Mouse (Mus musculus): Measurements from ENCODE around the gene Ptprd. TPM values are rescaled to one million over a fixed set of nuclear protein-coding genes. Genes with fewer than 3 reads are reported as not detected.

The Ptprd gene
- polyA plus RNA-seq, 1 experiment: 7.4 TPM

DNA sequence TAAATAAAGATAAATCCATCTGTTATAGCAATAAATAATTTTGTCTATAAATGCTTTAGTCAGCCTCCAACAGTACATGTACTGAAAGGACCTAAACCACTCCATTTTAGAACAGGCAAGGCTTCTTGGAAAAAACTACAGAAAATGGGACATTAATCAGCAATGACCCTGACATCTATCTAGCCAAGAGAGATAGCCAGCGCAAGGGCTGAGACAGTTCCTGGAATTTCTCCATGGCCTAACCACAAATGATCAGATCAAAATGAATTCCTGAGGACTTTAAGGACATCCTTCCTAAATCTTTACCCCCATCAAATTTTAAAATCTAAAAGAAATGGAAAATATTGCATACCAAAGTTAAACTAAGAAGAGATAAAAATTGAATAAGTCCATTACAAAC lies 1340.8 kb downstream of the Ptprd start:
- H3K27ac ChIP-seq (ENCODE audit: control insufficient read depth, insufficient read depth, low read depth, low read length, poor library complexity): no peak overlapping the region
- no peaks in the 10 kb centered on the region for H3K4me1 ChIP-seq (ENCODE audit: control insufficient read depth, insufficient read depth, low read length)
- TF ChIP-seq POLR2A (IDR thresholded peaks at IDR 0.05; ENCODE audit: borderline replicate concordance, control insufficient read depth, low read depth, low read length): no peak
- no peak for TF ChIP-seq CTCF (IDR thresholded peaks at IDR 0.05; ENCODE audit: control insufficient read depth, insufficient read depth, low read length)
- no peak overlapping the region for H3K4me3 ChIP-seq (replicated peaks; ENCODE audit: control insufficient read depth, low read depth, low read length)
- 83% methylated on average over 1 of the region's 1 CpGs for WGBS

DNA sequence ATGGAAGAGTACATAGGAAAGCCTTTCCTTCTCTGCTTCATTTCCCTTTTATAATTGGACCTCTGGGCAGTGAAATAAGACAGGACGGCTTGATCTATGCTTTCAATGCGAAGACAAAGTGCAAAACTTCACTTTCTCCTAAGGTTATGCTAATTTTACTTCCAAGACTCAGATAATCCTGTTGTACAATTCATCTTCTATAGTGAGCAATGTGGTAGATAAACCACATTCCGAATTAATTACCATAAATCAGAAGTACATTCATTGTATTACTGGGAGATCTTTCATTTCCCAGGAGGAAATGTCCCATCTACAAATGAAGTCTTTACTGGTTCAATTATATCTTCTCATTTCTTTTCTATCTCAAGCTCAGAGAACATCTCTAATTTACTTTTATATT lies 1346.2 kb downstream of the Ptprd start:
- WGBS: 71% methylated on average over 3 of the region's 3 CpGs
- no peak overlapping the region for H3K4me3 ChIP-seq (replicated peaks; ENCODE audit: control insufficient read depth, low read depth, low read length)
- H3K4me1 ChIP-seq (ENCODE audit: control insufficient read depth, insufficient read depth, low read length): no peaks in the 10 kb centered on the region
- H3K27ac ChIP-seq (ENCODE audit: control insufficient read depth, insufficient read depth, low read depth, low read length, poor library complexity): no peak overlapping the region
- TF ChIP-seq CTCF (IDR thresholded peaks at IDR 0.05; ENCODE audit: control insufficient read depth, insufficient read depth, low read length): no peak
- no peak for TF ChIP-seq POLR2A (IDR thresholded peaks at IDR 0.05; ENCODE audit: borderline replicate concordance, control insufficient read depth, low read depth, low read length)

DNA sequence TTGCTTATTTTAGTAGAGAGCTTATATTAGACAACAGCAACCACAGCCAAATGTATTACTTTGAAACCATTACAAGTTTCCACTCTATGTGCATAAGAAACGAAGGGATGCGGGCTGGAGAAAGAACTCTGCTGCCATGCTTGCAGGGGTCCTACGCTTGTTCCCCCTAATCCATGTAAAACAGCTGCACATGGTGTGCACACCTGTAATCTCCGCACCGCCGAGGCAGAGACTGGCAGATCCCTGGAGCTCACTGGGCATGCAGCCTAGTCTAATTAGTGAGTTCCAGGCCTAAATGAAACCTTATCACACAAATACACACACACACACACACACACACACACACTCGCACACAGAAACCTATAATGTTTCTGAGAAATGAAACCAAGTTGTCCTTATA lies 1365.5 kb downstream of the Ptprd start:
- 74% methylated on average over 7 of the region's 7 CpGs for WGBS
- H3K4me1 ChIP-seq (ENCODE audit: control insufficient read depth, insufficient read depth, low read length): no peaks in the 10 kb centered on the region
- TF ChIP-seq CTCF (IDR thresholded peaks at IDR 0.05; ENCODE audit: control insufficient read depth, insufficient read depth, low read length): no peak
- no peak for TF ChIP-seq POLR2A (IDR thresholded peaks at IDR 0.05; ENCODE audit: borderline replicate concordance, control insufficient read depth, low read depth, low read length)
- no peak overlapping the region for H3K4me3 ChIP-seq (replicated peaks; ENCODE audit: control insufficient read depth, low read depth, low read length)
- no peak overlapping the region for H3K27ac ChIP-seq (ENCODE audit: control insufficient read depth, insufficient read depth, low read depth, low read length, poor library complexity)

DNA sequence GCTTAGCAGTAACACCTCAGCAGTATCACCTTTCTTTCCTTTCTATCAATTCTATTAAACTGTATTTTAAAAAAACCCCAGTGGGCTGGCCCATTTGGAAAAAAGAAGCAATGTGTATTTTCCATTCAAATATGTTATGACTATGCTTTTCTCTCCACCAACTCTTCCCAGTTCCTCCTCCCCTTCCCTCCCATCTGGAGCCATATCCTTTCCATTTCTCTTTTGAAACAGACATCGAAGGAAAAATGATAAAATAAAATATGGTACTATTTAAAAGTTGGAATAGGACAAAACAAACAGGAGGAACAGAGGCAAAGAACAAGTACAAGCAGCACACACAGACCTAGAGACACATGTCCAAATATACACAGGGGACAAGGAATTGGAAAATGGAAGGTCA lies 1372.7 kb downstream of the Ptprd start:
- Histone ChIP-seq H3K4me1 (ENCODE audit: control insufficient read depth, insufficient read depth, low read length) (no peaks in the 10 kb centered on the region), H3K27ac (ENCODE audit: control insufficient read depth, insufficient read depth, low read depth, low read length, poor library complexity) (no peak overlapping the region), H3K4me3 (replicated peaks; ENCODE audit: control insufficient read depth, low read depth, low read length) (no peak overlapping the region)
- 62% methylated on average over 1 of the region's 1 CpGs for WGBS
- no peak for TF ChIP-seq POLR2A (IDR thresholded peaks at IDR 0.05; ENCODE audit: borderline replicate concordance, control insufficient read depth, low read depth, low read length)
- TF ChIP-seq CTCF (IDR thresholded peaks at IDR 0.05; ENCODE audit: control insufficient read depth, insufficient read depth, low read length): no peak

DNA sequence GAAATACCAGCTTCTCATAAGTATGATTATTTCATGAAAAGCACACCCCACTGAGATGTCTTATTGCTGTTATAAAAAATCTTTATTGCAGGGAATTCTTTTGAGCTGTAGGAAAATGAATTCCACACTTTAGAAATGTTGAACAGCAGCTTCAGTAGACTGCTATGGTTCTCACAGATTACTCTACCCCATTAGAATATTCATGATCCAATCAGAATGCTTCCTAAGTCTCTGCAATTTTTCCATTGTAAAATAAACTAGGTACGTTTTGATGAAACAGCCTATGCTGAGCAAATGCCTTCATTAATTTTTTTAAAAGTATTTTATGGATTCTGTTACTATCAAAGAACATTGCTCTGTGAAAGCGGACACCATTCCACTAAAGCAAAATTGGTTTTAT lies 1399.6 kb downstream of the Ptprd start:
- no peak overlapping the region for H3K4me3 ChIP-seq (replicated peaks; ENCODE audit: control insufficient read depth, low read depth, low read length)
- WGBS: 68% methylated on average over 2 of the region's 2 CpGs
- H3K4me1 ChIP-seq (ENCODE audit: control insufficient read depth, insufficient read depth, low read length): no peaks in the 10 kb centered on the region
- no peak overlapping the region for H3K27ac ChIP-seq (ENCODE audit: control insufficient read depth, insufficient read depth, low read depth, low read length, poor library complexity)
- no peak for TF ChIP-seq POLR2A (IDR thresholded peaks at IDR 0.05; ENCODE audit: borderline replicate concordance, control insufficient read depth, low read depth, low read length)
- TF ChIP-seq CTCF (IDR thresholded peaks at IDR 0.05; ENCODE audit: control insufficient read depth, insufficient read depth, low read length): no peak

DNA sequence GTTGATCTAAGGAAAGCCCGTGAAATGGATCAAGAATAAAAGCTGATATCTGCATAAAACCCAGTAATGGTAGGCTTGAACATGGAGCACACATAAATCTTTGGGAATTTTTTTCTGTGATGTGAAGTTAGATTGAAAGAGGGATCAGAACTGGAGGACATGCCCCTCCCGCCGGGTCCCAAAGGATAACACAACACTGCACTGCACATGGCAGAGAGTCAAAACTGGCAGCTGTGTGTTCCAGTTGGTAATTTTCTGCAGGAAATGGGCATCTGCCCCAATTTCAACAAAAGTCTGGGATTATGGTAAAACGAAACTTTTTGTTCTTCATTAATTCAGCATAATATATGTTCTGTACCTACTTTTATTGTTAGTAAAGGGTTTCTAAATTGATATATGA lies 1409.1 kb downstream of the Ptprd start:
- no peaks in the 10 kb centered on the region for H3K4me1 ChIP-seq (ENCODE audit: control insufficient read depth, insufficient read depth, low read length)
- H3K27ac ChIP-seq (ENCODE audit: control insufficient read depth, insufficient read depth, low read depth, low read length, poor library complexity): no peak overlapping the region
- WGBS: 79% methylated on average over 4 of the region's 4 CpGs
- H3K4me3 ChIP-seq (replicated peaks; ENCODE audit: control insufficient read depth, low read depth, low read length): no peak overlapping the region
- TF ChIP-seq POLR2A (IDR thresholded peaks at IDR 0.05; ENCODE audit: borderline replicate concordance, control insufficient read depth, low read depth, low read length): no peak
- no peak for TF ChIP-seq CTCF (IDR thresholded peaks at IDR 0.05; ENCODE audit: control insufficient read depth, insufficient read depth, low read length)

DNA sequence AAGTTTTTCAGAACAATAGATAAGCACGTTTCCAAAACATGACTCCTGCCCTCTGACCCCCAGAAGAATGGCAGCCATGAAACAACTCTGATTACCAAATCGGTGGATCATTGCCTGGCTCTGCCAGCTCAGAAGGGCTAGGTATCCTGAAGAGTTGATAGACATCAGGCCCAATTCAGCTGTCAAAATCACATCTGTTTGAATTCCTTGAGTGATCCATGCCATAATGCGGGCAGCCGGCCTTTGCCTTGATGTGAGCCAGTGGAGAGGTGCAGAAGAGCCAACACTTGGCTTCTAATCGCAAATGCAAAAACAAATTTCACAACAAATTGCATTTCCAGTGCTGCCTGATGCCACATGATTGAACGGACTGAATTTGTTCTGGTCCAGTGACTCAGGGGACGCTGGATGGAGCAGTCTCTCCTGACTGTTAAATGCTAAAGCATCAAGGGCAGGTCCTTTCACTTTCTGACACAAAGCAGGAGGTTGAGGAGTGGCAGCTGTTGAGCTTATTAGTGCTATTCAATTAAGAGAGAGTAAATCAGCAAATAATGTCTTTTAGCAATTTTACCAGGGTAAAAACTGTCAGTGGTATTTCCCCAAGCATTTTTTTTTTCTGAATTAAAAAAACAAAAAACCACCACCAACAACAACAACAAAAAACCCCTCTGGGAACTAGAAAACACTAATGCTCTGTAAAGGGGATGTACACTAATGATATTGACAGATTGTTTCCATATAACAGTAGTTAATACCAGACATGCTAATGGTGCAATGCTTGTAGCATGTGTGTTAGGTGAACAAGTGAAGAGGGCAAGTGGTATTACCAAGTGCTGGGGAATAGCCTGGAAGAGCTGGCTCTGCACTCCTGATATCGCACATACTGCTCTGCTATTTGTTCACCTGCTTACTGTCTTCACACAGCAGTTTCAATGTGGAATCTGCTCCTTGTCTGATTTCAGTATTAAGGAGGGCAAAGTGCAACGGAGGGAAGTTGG lies 1413.5 kb downstream of the Ptprd start:
- Histone ChIP-seq H3K27ac (ENCODE audit: control insufficient read depth, insufficient read depth, low read depth, low read length, poor library complexity) (no peak overlapping the region), H3K4me1 (ENCODE audit: control insufficient read depth, insufficient read depth, low read length) (no peaks in the 10 kb centered on the region), H3K4me3 (replicated peaks; ENCODE audit: control insufficient read depth, low read depth, low read length) (no peak overlapping the region)
- TF ChIP-seq CTCF (IDR thresholded peaks at IDR 0.05; ENCODE audit: control insufficient read depth, insufficient read depth, low read length) (no peak), POLR2A (IDR thresholded peaks at IDR 0.05; ENCODE audit: borderline replicate concordance, control insufficient read depth, low read depth, low read length) (no peak)
- 62% methylated on average over 9 of the region's 9 CpGs for WGBS

DNA sequence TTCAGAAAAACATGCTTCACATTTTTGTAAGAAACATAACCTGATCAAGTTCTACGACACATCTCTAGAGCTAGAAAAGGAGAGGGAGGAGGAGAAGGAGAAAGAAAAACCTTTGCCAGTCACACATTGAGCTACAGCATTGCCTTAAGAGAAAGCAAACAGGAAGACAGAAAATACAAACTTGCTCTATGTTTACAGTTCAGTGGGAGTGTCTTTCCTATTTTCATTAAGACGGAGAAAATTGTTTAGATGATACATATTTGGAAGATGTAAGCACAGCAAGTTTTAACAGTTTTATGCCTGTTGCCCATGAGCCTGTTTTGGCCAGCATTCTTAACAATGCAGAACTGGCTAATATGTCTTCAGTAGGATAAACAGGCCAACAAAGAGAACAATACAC lies 1426.4 kb downstream of the Ptprd start:
- H3K27ac ChIP-seq (ENCODE audit: control insufficient read depth, insufficient read depth, low read depth, low read length, poor library complexity): no peak overlapping the region
- WGBS: 94% methylated on average over 2 of the region's 2 CpGs
- H3K4me1 ChIP-seq (ENCODE audit: control insufficient read depth, insufficient read depth, low read length): no peaks in the 10 kb centered on the region
- no peak for TF ChIP-seq CTCF (IDR thresholded peaks at IDR 0.05; ENCODE audit: control insufficient read depth, insufficient read depth, low read length)
- no peak for TF ChIP-seq POLR2A (IDR thresholded peaks at IDR 0.05; ENCODE audit: borderline replicate concordance, control insufficient read depth, low read depth, low read length)
- no peak overlapping the region for H3K4me3 ChIP-seq (replicated peaks; ENCODE audit: control insufficient read depth, low read depth, low read length)
